Mouse (Mus musculus): Measurements from ENCODE around the gene Lrrk1.

- TF ChIP-seq CTCF (IDR thresholded peaks at IDR 0.05) (no peak), POLR2A (IDR thresholded peaks at IDR 0.05; ENCODE audit: insufficient read depth, low read depth, low read length) (no peak)
These were observed 211.2 kb downstream of the Lrrk1 start for GRCm38 (mm10) chr7:66176929-66177328.
